Mouse (Mus musculus) ovary, adult 2 months (tissue): Measurements from ENCODE around the gene Plcl1. TPM values are rescaled to one million over a fixed set of nuclear protein-coding genes. Genes with fewer than 3 reads are reported as not detected.

Experiments
- polyA plus RNA-seq: library from polyadenylated mRNA; depleted of rRNA; stranded (reverse); fragments of >200 nt; gene quantifications from 2 replicates; pipeline ENCODE4 v1.2.3, GENCODE M21; 2012; rRNA removed

The Plcl1 gene
- polyA plus RNA-seq: 1.6 and 2.7 TPM in 2 replicates

DNA sequence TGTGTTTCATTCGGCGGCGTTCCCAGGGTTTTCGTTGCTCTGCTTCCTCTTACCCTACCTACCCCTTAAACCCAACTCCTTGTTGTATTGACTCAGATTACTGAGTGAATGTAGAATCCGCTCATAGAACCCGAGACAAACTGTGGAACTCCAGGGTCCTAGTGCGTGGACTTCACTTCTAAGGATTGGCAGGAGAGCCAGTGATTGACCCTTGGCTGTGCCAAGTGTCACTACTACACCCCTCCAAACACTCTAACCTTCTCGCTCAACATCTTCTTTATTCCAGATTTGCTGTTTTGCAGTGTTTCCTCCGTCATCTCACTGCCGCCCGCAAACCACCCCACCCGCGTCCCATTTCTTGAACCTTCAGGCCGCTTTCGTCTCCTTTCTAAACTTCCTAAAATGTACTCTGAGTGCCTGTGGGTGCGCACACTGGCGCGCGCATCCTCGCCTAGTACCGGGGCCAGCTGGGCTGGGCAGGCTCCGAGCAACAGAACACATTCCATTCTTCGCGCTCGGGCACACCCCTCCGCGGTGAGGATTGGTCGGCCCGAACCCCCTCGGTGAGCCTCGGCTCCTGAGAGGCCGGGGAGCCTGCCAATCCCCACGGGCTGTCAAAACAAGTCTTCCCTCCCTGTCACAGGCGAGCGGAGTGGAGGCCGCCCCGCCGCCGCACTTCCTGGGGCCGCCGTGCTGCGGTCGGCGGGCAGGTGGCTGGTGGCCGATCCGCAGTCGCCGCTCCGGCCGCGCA, at the start of gene Plcl1:
Plcl1 (plus strand) TSS at position 650 of the 751 bp plus-strand sequence.

DNA sequence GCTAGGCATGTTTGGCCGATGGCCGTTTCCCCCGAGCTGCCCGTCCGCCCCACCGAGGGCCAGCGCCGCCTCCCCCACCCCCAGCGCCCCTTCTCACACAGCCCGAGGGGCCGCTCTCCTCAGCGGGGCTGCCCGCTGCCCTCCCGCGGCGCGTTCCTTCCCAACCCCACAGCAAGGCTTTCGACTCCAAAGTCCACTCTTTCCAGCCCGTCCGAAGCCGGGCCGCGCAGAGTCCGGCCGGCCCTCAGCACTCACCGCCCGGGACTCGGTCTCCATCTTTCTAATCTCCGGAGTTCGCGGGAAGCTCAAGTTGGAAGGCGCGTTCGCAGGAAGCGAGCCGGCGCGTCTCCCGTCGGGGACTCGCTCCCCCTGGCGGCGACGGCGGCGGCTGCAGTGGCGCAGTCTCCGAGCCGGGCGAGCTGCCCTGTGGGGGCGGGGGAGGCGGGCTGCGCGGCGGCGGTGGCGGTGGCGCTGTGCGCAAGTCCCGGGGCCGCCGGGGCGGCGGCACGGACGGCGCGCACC, 42.6 kb upstream of the Plcl1 start, which contains the start of gene Boll:
Boll (minus strand) TSS at position 426 of the 522 bp plus-strand sequence.

Other genes with a start within 250 kb of the Plcl1 start
- 2.9 and 3.4 TPM in 2 replicates for gene Rftn2, start 179.1 kb upstream of the Plcl1 start, polyA plus RNA-seq
- gene Mars2, start 168.7 kb upstream of the Plcl1 start, polyA plus RNA-seq: 2.6 and 3.4 TPM in 2 replicates
- not detected in 2 replicates for gene Boll, start 42.5 kb upstream of the Plcl1 start, polyA plus RNA-seq